Mouse (Mus musculus): ENCODE measurements at regions not wholly inside any gene's neighbourhood (a gene's known extent, or its start where the extent isn't known, plus 50 kb on each side); places are given as distances from the start of the nearest gene placed in this dataset.

- Histone ChIP-seq H3K9ac (no peak overlapping the region), H3K9me3 (no peaks in the 10 kb centered on the region), H3K4me3 (no peak overlapping the region), H3K4me1 (no peaks in the 10 kb centered on the region), H3K4me2 (no peak overlapping the region), H3K36me3 (replicated peaks) (no peaks in the 10 kb centered on the region), H3K27me3 (replicated peaks) (no peaks in the 10 kb centered on the region), H3K27ac (no peak overlapping the region)
- WGBS, result 83% methylated on average over 3 of the region's 3 CpGs
- no peak for ATAC-seq (replicated peaks)
Observed at GRCm38 (mm10) chr15:68624831-68625230, 2124.1 kb upstream of the Lrrc6 start.

- H3K9me3 ChIP-seq, result no peaks in the 10 kb centered on the region
- no peaks in the 10 kb centered on the region for H3K4me1 ChIP-seq
- H3K4me3 ChIP-seq, result no peak overlapping the region
- 63% methylated on average over 6 of the region's 6 CpGs for WGBS
- ATAC-seq (replicated peaks), result 0 out of 2 replicates have a peak, but pooled peaks have one; percentile 27
- no peaks in the 10 kb centered on the region for H3K27me3 ChIP-seq (replicated peaks)
- H3K36me3 ChIP-seq (replicated peaks), result no peaks in the 10 kb centered on the region
- no peak overlapping the region for H3K27ac ChIP-seq
- H3K9ac ChIP-seq, result no peak overlapping the region
- H3K4me2 ChIP-seq, result no peak overlapping the region
Observed at GRCm38 (mm10) chr15:68620417-68621214, 2119.9 kb upstream of the Lrrc6 start.

- ATAC-seq (replicated peaks), result no peak
- no peaks in the 10 kb centered on the region for H3K4me1 ChIP-seq
- no peak overlapping the region for H3K9ac ChIP-seq
- no peak overlapping the region for H3K27ac ChIP-seq
- no peaks in the 10 kb centered on the region for H3K9me3 ChIP-seq
- H3K36me3 ChIP-seq (replicated peaks), result no peaks in the 10 kb centered on the region
- no peaks in the 10 kb centered on the region for H3K27me3 ChIP-seq (replicated peaks)
- WGBS, result 78% methylated on average over 8 of the region's 8 CpGs
- no peak overlapping the region for H3K4me3 ChIP-seq
- H3K4me2 ChIP-seq, result no peak overlapping the region
Observed at GRCm38 (mm10) chr15:68606110-68606791, 2105.5 kb upstream of the Lrrc6 start.

- no peak for ATAC-seq (replicated peaks)
- Histone ChIP-seq H3K4me1 (no peaks in the 10 kb centered on the region), H3K36me3 (replicated peaks) (no peaks in the 10 kb centered on the region), H3K4me3 (no peak overlapping the region), H3K27me3 (replicated peaks) (no peaks in the 10 kb centered on the region), H3K9me3 (no peaks in the 10 kb centered on the region), H3K4me2 (no peak overlapping the region), H3K27ac (no peak overlapping the region), H3K9ac (no peak overlapping the region)
- 93% methylated on average over 2 of the region's 2 CpGs for WGBS
Observed at GRCm38 (mm10) chr15:68605478-68605877, 2104.8 kb upstream of the Lrrc6 start.

- Histone ChIP-seq H3K9ac (no peak overlapping the region), H3K27ac (no peak overlapping the region), H3K4me2 (no peak overlapping the region), H3K4me3 (no peak overlapping the region), H3K36me3 (replicated peaks) (no peaks in the 10 kb centered on the region), H3K4me1 (no peaks in the 10 kb centered on the region), H3K27me3 (replicated peaks) (no peaks in the 10 kb centered on the region), H3K9me3 (no peaks in the 10 kb centered on the region)
- 90% methylated on average over 4 of the region's 4 CpGs for WGBS
- no peak for ATAC-seq (replicated peaks)
Observed at GRCm38 (mm10) chr15:68582177-68582576, 2081.5 kb upstream of the Lrrc6 start.

GRCm38 (mm10) chr15:68579486-68579885 lies 2078.8 kb upstream of the Lrrc6 start:
- Histone ChIP-seq H3K4me3 (no peak overlapping the region), H3K9me3 (no peaks in the 10 kb centered on the region), H3K4me1 (no peaks in the 10 kb centered on the region), H3K36me3 (replicated peaks) (no peaks in the 10 kb centered on the region), H3K4me2 (no peak overlapping the region), H3K27me3 (replicated peaks) (no peaks in the 10 kb centered on the region), H3K9ac (no peak overlapping the region), H3K27ac (no peak overlapping the region)
- WGBS, result 92% methylated on average over 2 of the region's 2 CpGs
- ATAC-seq (replicated peaks), result no peak

- H3K27me3 ChIP-seq (replicated peaks), result no peaks in the 10 kb centered on the region
- H3K36me3 ChIP-seq (replicated peaks), result no peaks in the 10 kb centered on the region
- H3K4me2 ChIP-seq, result no peak overlapping the region
- H3K4me1 ChIP-seq, result no peaks in the 10 kb centered on the region
- H3K9ac ChIP-seq, result no peak overlapping the region
- no peak for ATAC-seq (replicated peaks)
- no peak overlapping the region for H3K27ac ChIP-seq
- H3K9me3 ChIP-seq, result no peaks in the 10 kb centered on the region
- H3K4me3 ChIP-seq, result no peak overlapping the region
- WGBS, result 89% methylated on average over 3 of the region's 3 CpGs
Observed at GRCm38 (mm10) chr15:68560654-68561053, 2059.9 kb upstream of the Lrrc6 start.

GRCm38 (mm10) chr15:68556133-68556532 lies 2055.4 kb upstream of the Lrrc6 start:
- Histone ChIP-seq H3K36me3 (replicated peaks) (no peaks in the 10 kb centered on the region), H3K27me3 (replicated peaks) (no peaks in the 10 kb centered on the region), H3K4me1 (no peaks in the 10 kb centered on the region), H3K9me3 (no peaks in the 10 kb centered on the region), H3K27ac (no peak overlapping the region), H3K4me2 (no peak overlapping the region), H3K9ac (no peak overlapping the region), H3K4me3 (no peak overlapping the region)
- WGBS, result 84% methylated on average over 7 of the region's 7 CpGs
- no peak for ATAC-seq (replicated peaks)

- Histone ChIP-seq H3K9me3 (no peaks in the 10 kb centered on the region), H3K4me2 (no peak overlapping the region), H3K27me3 (replicated peaks) (no peaks in the 10 kb centered on the region), H3K27ac (no peak overlapping the region), H3K4me1 (no peaks in the 10 kb centered on the region), H3K9ac (no peak overlapping the region), H3K4me3 (no peak overlapping the region), H3K36me3 (replicated peaks) (no peaks in the 10 kb centered on the region)
- no peak for ATAC-seq (replicated peaks)
- 21% methylated on average over 4 of the region's 4 CpGs for WGBS
Observed at GRCm38 (mm10) chr15:68536055-68536325, 2035.3 kb upstream of the Lrrc6 start.

- 65% methylated on average over 10 of the region's 10 CpGs for WGBS
- Histone ChIP-seq H3K27ac (no peak overlapping the region), H3K4me3 (no peak overlapping the region), H3K36me3 (replicated peaks) (no peaks in the 10 kb centered on the region), H3K4me2 (no peak overlapping the region), H3K27me3 (replicated peaks) (no peaks in the 10 kb centered on the region), H3K9me3 (no peaks in the 10 kb centered on the region), H3K9ac (no peak overlapping the region), H3K4me1 (no peaks in the 10 kb centered on the region)
- ATAC-seq (replicated peaks), result no peak
Observed at GRCm38 (mm10) chr15:68535297-68536054, 2034.8 kb upstream of the Lrrc6 start.

GRCm38 (mm10) chr15:68520759-68521158 lies 2020.0 kb upstream of the Lrrc6 start:
- Histone ChIP-seq H3K4me2 (no peak overlapping the region), H3K27me3 (replicated peaks) (no peaks in the 10 kb centered on the region), H3K9ac (no peak overlapping the region), H3K4me1 (no peaks in the 10 kb centered on the region), H3K9me3 (no peaks in the 10 kb centered on the region), H3K27ac (no peak overlapping the region), H3K4me3 (no peak overlapping the region), H3K36me3 (replicated peaks) (no peaks in the 10 kb centered on the region)
- 79% methylated on average over 2 of the region's 2 CpGs for WGBS
- ATAC-seq (replicated peaks), result no peak

GRCm38 (mm10) chr15:68512431-68512830 lies 2011.7 kb upstream of the Lrrc6 start:
- Histone ChIP-seq H3K9ac (no peak overlapping the region), H3K27ac (no peak overlapping the region), H3K36me3 (replicated peaks) (no peaks in the 10 kb centered on the region), H3K4me2 (no peak overlapping the region), H3K9me3 (no peaks in the 10 kb centered on the region), H3K4me1 (no peaks in the 10 kb centered on the region), H3K4me3 (no peak overlapping the region), H3K27me3 (replicated peaks) (no peaks in the 10 kb centered on the region)
- ATAC-seq (replicated peaks), result no peak
- 90% methylated on average over 2 of the region's 2 CpGs for WGBS

Data from midbrain, embryonic 15.5 days (tissue).